Mouse (Mus musculus): ENCODE data around the gene Ccdc57. TPM values are rescaled to one million over a fixed set of nuclear protein-coding genes. Genes with fewer than 3 reads are reported as not detected.

Gene Ccdc57
- polyA plus RNA-seq, 1 experiment from 2014 or later: 7.4 TPM

- Histone ChIP-seq H3K4me2 (replicated peaks) (no peak overlapping the region), H3K4me1 (peaks cover 10% of the 10 kb centered on the region; the same call in 1 of the 2 replicates), H3K27ac (replicated peaks) (no peak overlapping the region), H3K9ac (no peak overlapping the region), H3K27me3 (no peaks in the 10 kb centered on the region), H3K36me3 (peaks cover 84% of the 10 kb centered on the region), H3K4me3 (replicated peaks) (no peak overlapping the region), H3K9me3 (replicated peaks) (no peaks in the 10 kb centered on the region)
- ATAC-seq (ENCODE audit: insufficient number of reproducible peaks, low FRiP score, low TSS enrichment, low read depth): no peak
- WGBS: 76% methylated on average over 7 of the region's 7 CpGs
Measured at GRCm38 (mm10) chr11:120962909-120963308, 30.2 kb upstream of the Ccdc57 start.

- no peak overlapping the region for H3K9ac ChIP-seq
- WGBS: 90% methylated on average over 13 of the region's 13 CpGs
- H3K4me2 ChIP-seq (replicated peaks): no peak overlapping the region
- ATAC-seq (ENCODE audit: insufficient number of reproducible peaks, low FRiP score, low TSS enrichment, low read depth): no peak
- H3K36me3 ChIP-seq: peaks cover 82% of the 10 kb centered on the region
- peaks cover 10% of the 10 kb centered on the region; the same call in 1 of the 2 replicates for H3K4me1 ChIP-seq
- H3K27ac ChIP-seq (replicated peaks): no peak overlapping the region
- no peak overlapping the region for H3K4me3 ChIP-seq (replicated peaks)
- H3K27me3 ChIP-seq: no peaks in the 10 kb centered on the region
- H3K9me3 ChIP-seq (replicated peaks): no peaks in the 10 kb centered on the region
Measured at GRCm38 (mm10) chr11:120962050-120962771, 29.5 kb upstream of the Ccdc57 start.

- Histone ChIP-seq H3K27me3 (no peaks in the 10 kb centered on the region), H3K27ac (replicated peaks) (no peak overlapping the region), H3K36me3 (peaks cover 83% of the 10 kb centered on the region), H3K4me3 (replicated peaks) (no peak overlapping the region), H3K4me1 (peaks cover 10% of the 10 kb centered on the region; the same call in 1 of the 2 replicates), H3K9me3 (replicated peaks) (no peaks in the 10 kb centered on the region), H3K4me2 (replicated peaks) (no peak overlapping the region), H3K9ac (no peak overlapping the region)
- no peak for ATAC-seq (ENCODE audit: insufficient number of reproducible peaks, low FRiP score, low TSS enrichment, low read depth)
- WGBS: 81% methylated on average over 7 of the region's 7 CpGs
Measured at GRCm38 (mm10) chr11:120961594-120961993, 28.9 kb upstream of the Ccdc57 start.

GRCm38 (mm10) chr11:120960248-120960647 is 27.6 kb upstream of the Ccdc57 start:
- Histone ChIP-seq H3K9me3 (replicated peaks) (no peaks in the 10 kb centered on the region), H3K4me2 (replicated peaks) (no peak overlapping the region), H3K27me3 (no peaks in the 10 kb centered on the region), H3K9ac (no peak overlapping the region), H3K36me3 (peaks cover 85% of the 10 kb centered on the region), H3K4me1 (peaks cover 10% of the 10 kb centered on the region; the same call in 1 of the 2 replicates), H3K4me3 (replicated peaks) (no peak overlapping the region), H3K27ac (replicated peaks) (no peak overlapping the region)
- ATAC-seq (ENCODE audit: insufficient number of reproducible peaks, low FRiP score, low TSS enrichment, low read depth): no peak
- 57% methylated on average over 1 of the region's 1 CpGs for WGBS

- Histone ChIP-seq H3K9me3 (replicated peaks) (no peaks in the 10 kb centered on the region), H3K27me3 (no peaks in the 10 kb centered on the region), H3K4me3 (replicated peaks) (no peak overlapping the region), H3K36me3 (peaks cover 83% of the 10 kb centered on the region), H3K4me1 (peaks cover 10% of the 10 kb centered on the region; the same call in 1 of the 2 replicates), H3K27ac (replicated peaks) (no peak overlapping the region), H3K9ac (no peak overlapping the region), H3K4me2 (replicated peaks) (no peak overlapping the region)
- no peak for ATAC-seq (ENCODE audit: insufficient number of reproducible peaks, low FRiP score, low TSS enrichment, low read depth)
- whole genome bisulfite sequencing: 57% methylated on average over 3 of the region's 3 CpGs
Measured at GRCm38 (mm10) chr11:120959564-120959963, 26.9 kb upstream of the Ccdc57 start.

- H3K27ac ChIP-seq (replicated peaks): no peak overlapping the region
- no peak overlapping the region for H3K9ac ChIP-seq
- no peak overlapping the region for H3K4me2 ChIP-seq (replicated peaks)
- WGBS: 89% methylated on average over 18 of the region's 18 CpGs
- H3K27me3 ChIP-seq: no peaks in the 10 kb centered on the region
- H3K4me1 ChIP-seq: peaks cover 9% of the 10 kb centered on the region; the same call in 1 of the 2 replicates
- H3K4me3 ChIP-seq (replicated peaks): no peak overlapping the region
- no peak for ATAC-seq (ENCODE audit: insufficient number of reproducible peaks, low FRiP score, low TSS enrichment, low read depth)
- H3K36me3 ChIP-seq: peaks cover 78% of the 10 kb centered on the region
- H3K9me3 ChIP-seq (replicated peaks): no peaks in the 10 kb centered on the region
Measured at GRCm38 (mm10) chr11:120959066-120959465, 26.4 kb upstream of the Ccdc57 start.

GRCm38 (mm10) chr11:120957731-120958257 is 25.1 kb upstream of the Ccdc57 start:
- H3K27me3 ChIP-seq: no peaks in the 10 kb centered on the region

GRCm38 (mm10) chr11:120957052-120957451 is 24.4 kb upstream of the Ccdc57 start:
- H3K4me3 ChIP-seq (replicated peaks): no peak overlapping the region

More at GRCm38 (mm10) chr11:120957731-120958257, 25.1 kb upstream of the Ccdc57 start:
- ATAC-seq (ENCODE audit: insufficient number of reproducible peaks, low FRiP score, low TSS enrichment, low read depth): no peak
- Histone ChIP-seq H3K4me3 (replicated peaks) (no peak overlapping the region), H3K4me2 (replicated peaks) (no peak overlapping the region), H3K27ac (replicated peaks) (peak overlapping the region; percentile 14; the same call in 1 of the 2 replicates), H3K4me1 (peaks cover 10% of the 10 kb centered on the region; the same call in 1 of the 2 replicates), H3K36me3 (peaks cover 65% of the 10 kb centered on the region), H3K9me3 (replicated peaks) (no peaks in the 10 kb centered on the region), H3K9ac (no peak overlapping the region)
- 72% methylated on average over 15 of the region's 15 CpGs for WGBS

GRCm38 (mm10) chr11:120955701-120956100 is 23.0 kb upstream of the Ccdc57 start:
- Histone ChIP-seq H3K36me3 (peaks cover 46% of the 10 kb centered on the region), H3K9me3 (replicated peaks) (no peaks in the 10 kb centered on the region), H3K27me3 (no peaks in the 10 kb centered on the region), H3K4me2 (replicated peaks) (no peak overlapping the region), H3K27ac (replicated peaks) (no peak overlapping the region), H3K9ac (no peak overlapping the region), H3K4me3 (replicated peaks) (no peak overlapping the region), H3K4me1 (peaks cover 30% of the 10 kb centered on the region)
- WGBS: 83% methylated on average over 8 of the region's 8 CpGs
- ATAC-seq (ENCODE audit: insufficient number of reproducible peaks, low FRiP score, low TSS enrichment, low read depth): no peak

More at GRCm38 (mm10) chr11:120957052-120957451, 24.4 kb upstream of the Ccdc57 start:
- WGBS: 71% methylated on average over 8 of the region's 8 CpGs
- Histone ChIP-seq H3K9me3 (replicated peaks) (no peaks in the 10 kb centered on the region), H3K9ac (no peak overlapping the region), H3K4me1 (peaks cover 17% of the 10 kb centered on the region), H3K4me2 (replicated peaks) (no peak overlapping the region), H3K27me3 (no peaks in the 10 kb centered on the region), H3K36me3 (peaks cover 58% of the 10 kb centered on the region), H3K27ac (replicated peaks) (peak overlapping the region; percentile 14; the same call in 1 of the 2 replicates)
- no peak for ATAC-seq (ENCODE audit: insufficient number of reproducible peaks, low FRiP score, low TSS enrichment, low read depth)

GRCm38 (mm10) chr11:120954936-120955335 is 22.3 kb upstream of the Ccdc57 start:
- WGBS: 78% methylated on average over 5 of the region's 5 CpGs
- ATAC-seq (ENCODE audit: insufficient number of reproducible peaks, low FRiP score, low TSS enrichment, low read depth): no peak
- H3K27ac ChIP-seq (replicated peaks): no peak overlapping the region
- H3K9ac ChIP-seq: no peak overlapping the region
- H3K4me2 ChIP-seq (replicated peaks): no peak overlapping the region
- peaks cover 38% of the 10 kb centered on the region for H3K4me1 ChIP-seq
- no peak overlapping the region for H3K4me3 ChIP-seq (replicated peaks)
- no peaks in the 10 kb centered on the region for H3K27me3 ChIP-seq
- H3K36me3 ChIP-seq: peaks cover 41% of the 10 kb centered on the region
- H3K9me3 ChIP-seq (replicated peaks): no peaks in the 10 kb centered on the region
